Mouse (Mus musculus) c-Kit-negative CD71-positive TER-119-positive erythroid progenitor cells, embryonic 14.5 days (primary cell): ENCODE measurements around the gene Casp8.
"Not testable (repeated sequence)": the region's sequence is repeated elsewhere in the genome, so short reads cannot be mapped to it uniquely, and the experiment has no call there.

Experiments used
- DNase-seq: peaks from one replicate; pipeline ENCODE4 v3.0.0-alpha.2; 2013; ENCODE audit warnings: low read depth, low spot score

The Casp8 gene

GRCm38 (mm10) chr1:58800644-58801043 is 5.5 kb downstream of the Casp8 start:
- not testable (repeated sequence) for DNase-seq

GRCm38 (mm10) chr1:58801558-58802285 is 6.5 kb downstream of the Casp8 start:
- no peak for DNase-seq

GRCm38 (mm10) chr1:58802322-58803273 is 7.4 kb downstream of the Casp8 start:
- DNase-seq: no peak

GRCm38 (mm10) chr1:58803531-58803930 is 8.4 kb downstream of the Casp8 start:
- no peak for DNase-seq

- DNase-seq: no peak
Observed at GRCm38 (mm10) chr1:58806651-58807050, 11.5 kb downstream of the Casp8 start.

GRCm38 (mm10) chr1:58826319-58826718 is 31.1 kb downstream of the Casp8 start:
- no peak for DNase-seq

GRCm38 (mm10) chr1:58830741-58831140 is 35.6 kb downstream of the Casp8 start:
- no peak for DNase-seq

- DNase-seq: no peak
Observed at GRCm38 (mm10) chr1:58832198-58832597, 37.0 kb downstream of the Casp8 start.

GRCm38 (mm10) chr1:58856811-58857210 is 61.6 kb downstream of the Casp8 start:
- DNase-seq: not testable (repeated sequence)

- DNase-seq: not testable (repeated sequence)
Observed at GRCm38 (mm10) chr1:58859131-58859530, 64.0 kb downstream of the Casp8 start.

- DNase-seq: not testable (repeated sequence)
Observed at GRCm38 (mm10) chr1:58859738-58860365, 64.7 kb downstream of the Casp8 start.

- not testable (repeated sequence) for DNase-seq
Observed at GRCm38 (mm10) chr1:58860586-58860985, 65.4 kb downstream of the Casp8 start.

GRCm38 (mm10) chr1:58876500-58876899 is 81.3 kb downstream of the Casp8 start:
- DNase-seq: not testable (repeated sequence)

- DNase-seq: not testable (repeated sequence)
Observed at GRCm38 (mm10) chr1:58879291-58879690, 84.1 kb downstream of the Casp8 start.

GRCm38 (mm10) chr1:58883279-58883678 is 88.1 kb downstream of the Casp8 start:
- DNase-seq: not testable (repeated sequence)

GRCm38 (mm10) chr1:58885646-58886045 is 90.5 kb downstream of the Casp8 start:
- no peak for DNase-seq

- no peak for DNase-seq
Observed at GRCm38 (mm10) chr1:58889826-58890546, 94.8 kb downstream of the Casp8 start.

- DNase-seq: not testable (repeated sequence)
Observed at GRCm38 (mm10) chr1:58890697-58891290, 95.6 kb downstream of the Casp8 start.

GRCm38 (mm10) chr1:58891481-58892170 is 96.5 kb downstream of the Casp8 start:
- DNase-seq: not testable (repeated sequence)

GRCm38 (mm10) chr1:58892386-58892785 is 97.2 kb downstream of the Casp8 start:
- DNase-seq: not testable (repeated sequence)
